Mouse (Mus musculus) MEL (cell line): Measurements from ENCODE around the gene Igfbp2.

Source experiments
- CTCF ChIP-seq, 3 experiments: IDR thresholded peaks in 2 of 3; conservative IDR thresholded peaks in 1 of 3; 2 replicates each; pipeline ENCODE4 v1.5.1; 2011 to 2012; ENCODE audit warnings: low read length in 3 of 3, low read depth in 2 of 3, mild to moderate bottlenecking in 2 of 3, improper control_type of control experiment in 1 of 3, inconsistent platforms in 1 of 3, mixed read lengths in 1 of 3, moderate library complexity in 1 of 3; ENCODE audit not compliant: control insufficient read depth in 1 of 3, insufficient read depth in 1 of 3, poor library complexity in 1 of 3, severe bottlenecking in 1 of 3
- E2F4 ChIP-seq: IDR thresholded peaks from 2 replicates; pipeline ENCODE4 v1.6.1; 2011; ENCODE audit warnings: low read depth, low read length, improper control_type of control experiment, borderline replicate concordance
- GABPA ChIP-seq: IDR thresholded peaks from 2 replicates; pipeline ENCODE4 v1.6.1; 2012; ENCODE audit warnings: low read depth, mild to moderate bottlenecking, inconsistent platforms, low read length, improper control_type of control experiment, moderate library complexity
- MXI1 ChIP-seq: IDR thresholded peaks from 2 replicates; pipeline ENCODE4 v1.6.1; 2011; ENCODE audit warnings: mild to moderate bottlenecking, low read depth, low read length, improper control_type of control experiment
- ZKSCAN1 ChIP-seq: IDR thresholded peaks from 2 replicates; pipeline ENCODE4 v1.6.1; 2012; ENCODE audit warnings: low read depth, mild to moderate bottlenecking, inconsistent platforms, low read length, improper control_type of control experiment, moderate library complexity

GRCm38 (mm10) chr1:72832715-72833153 lies 8.4 kb downstream of the Igfbp2 start:
- TF ChIP-seq ZKSCAN1 (no peak), MXI1 (no peak), E2F4 (no peak), GABPA (no peak), CTCF (IDR thresholded peaks at IDR 0.05 in 2 of 3, conservative IDR thresholded peaks at IDR 0.05 in 1 of 3; ENCODE audit: control insufficient read depth in 1 of 3, insufficient read depth in 1 of 3, low read depth in 2 of 3, low read length in 3 of 3, poor library complexity in 1 of 3, severe bottlenecking in 1 of 3) (no peak)
